Mouse (Mus musculus) NIH3T3 (cell line): Measurements from ENCODE around the gene Nmb.

Experiments
- DNase-seq: peaks from one replicate; pipeline ENCODE4 v3.0.0-alpha.2; 2012; ENCODE audit warnings: low read depth

Gene Nmb

GRCm38 (mm10) chr7:80860227-80860626 is 44.6 kb downstream of the Nmb start:
- DNase-seq, result peak; percentile 85

- peak; percentile 88 for DNase-seq
These were observed 47.7 kb downstream of the Nmb start for GRCm38 (mm10) chr7:80857181-80857580.

GRCm38 (mm10) chr7:80855316-80855715 is 49.6 kb downstream of the Nmb start:
- DNase-seq, result no peak

- DNase-seq, result no peak
These were observed 51.7 kb downstream of the Nmb start for GRCm38 (mm10) chr7:80853218-80853617.
